In the genomic region with DNA sequence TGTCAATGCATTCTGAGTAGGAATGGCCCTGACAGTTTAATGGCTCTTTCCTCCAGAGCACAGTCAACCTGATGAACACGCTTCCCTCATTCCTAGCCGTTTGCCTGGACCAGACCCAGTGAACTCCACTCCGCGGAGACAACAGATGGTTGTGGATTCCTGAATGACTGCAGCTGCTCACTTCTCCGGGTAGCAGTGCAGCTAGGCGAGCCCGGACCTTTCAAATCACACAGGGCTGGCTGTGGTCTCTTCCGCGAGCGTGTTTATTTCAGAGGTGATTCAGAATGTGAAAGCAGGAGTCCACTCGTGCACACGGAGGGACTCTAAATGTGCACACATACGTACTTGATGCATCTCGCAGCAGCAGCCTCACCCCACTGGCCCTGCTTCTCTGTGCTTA, we compare ENCODE assay signal across 11 mouse cellular contexts. TPM values are rescaled to one million over a fixed set of nuclear protein-coding genes. Genes with fewer than 3 reads are reported as not detected.
DNase-seq lines count a peak whose midpoint lies in the region; ATAC-seq and TF ChIP-seq lines count a peak whose summit lies in the region.
"Had no signal": no experiment of that assay in that cellular context is flagged by ENCODE, and none has a peak within 500 bp of the region (broad histone marks: within the 10 kb centered on the region; RNA-seq: fewer than 3 reads in every experiment).

No protein-coding gene starts in this region.

- H3K4me1 ChIP-seq in kidney, postnatal 0 days (replicated peaks; ENCODE audit: insufficient read depth, low read length), result peaks cover 6% of the 10 kb centered on the region; the same call in 1 of the 2 replicates
- peaks cover 8% of the 10 kb centered on the region; the same call in 1 of the 2 replicates for H3K4me1 ChIP-seq in limb, embryonic 13.5 days
- H3K4me1 ChIP-seq: embryonic facial prominence, embryonic 13.5 days had no signal

- WGBS in kidney, postnatal 0 days, result 26% methylated on average over 14 of the region's 14 CpGs
- WGBS in limb, embryonic 13.5 days, result 36% methylated on average over 14 of the region's 14 CpGs

- ATAC-seq in kidney, postnatal 0 days (replicated peaks; ENCODE audit: low FRiP score, low read depth), result no peak
- peak; percentile 61; the same call in 1 of the 2 replicates for ATAC-seq in limb, embryonic 13.5 days (ENCODE audit: low FRiP score, low read depth)

- H3K4me3 ChIP-seq in kidney, postnatal 0 days (replicated peaks; ENCODE audit: low read depth, low read length), result no peak overlapping the region
- H3K4me3 ChIP-seq in limb, embryonic 13.5 days, result no peak overlapping the region
- H3K4me3 ChIP-seq: embryonic facial prominence, embryonic 13.5 days had no signal

- H3K4me2 ChIP-seq in kidney, postnatal 0 days (ENCODE audit: low read length), result peak overlapping the region; percentile 32; the same call in 1 of the 2 replicates
- peak overlapping the region; percentile 23; the same call in 1 of the 2 replicates for H3K4me2 ChIP-seq in limb, embryonic 13.5 days (replicated peaks)
- H3K4me2 ChIP-seq: embryonic facial prominence, embryonic 13.5 days had no signal

- no peaks in the 10 kb centered on the region for H3K36me3 ChIP-seq in kidney, postnatal 0 days (ENCODE audit: insufficient read depth, low read length)
- H3K36me3 ChIP-seq in limb, embryonic 13.5 days, result no peaks in the 10 kb centered on the region
- H3K36me3 ChIP-seq: embryonic facial prominence, embryonic 13.5 days had no signal

- intact Hi-C loops in left cerebral cortex, postnatal 36 days (cut with DNase I), result no loop called here

- no peak overlapping the region for H3K9ac ChIP-seq in kidney, postnatal 0 days (ENCODE audit: low read depth, low read length)
- no peak overlapping the region for H3K9ac ChIP-seq in limb, embryonic 13.5 days
- H3K9ac ChIP-seq: embryonic facial prominence, embryonic 13.5 days had no signal

- DNase-seq in cerebellum, postnatal 25 days, result peak; percentile 50 to 72
- DNase-seq in cerebellum, adult 11-12 months, result no peak
- peak; percentile 70 for DNase-seq in kidney, postnatal 0 days (ENCODE audit: low spot score)
- DNase-seq in kidney, adult 8-10 months, result no peak
- peak; percentile 48 for DNase-seq in brain, adult 2 months (ENCODE audit: low read depth, low spot score)
- no peak for DNase-seq in left cerebral cortex, postnatal 36 days (ENCODE audit: low spot score in 2 of 2)
- no peak for DNase-seq in layer of hippocampus, postnatal 10 days (ENCODE audit: low spot score in 2 of 2)

- TF ChIP-seq CTCF in kidney, postnatal 0 days (IDR thresholded peaks at IDR 0.05; ENCODE audit: low read depth), result no peak

- no peak overlapping the region for H3K27ac ChIP-seq in kidney, postnatal 0 days
- H3K27ac ChIP-seq in limb, embryonic 13.5 days, result no peak overlapping the region
- H3K27ac ChIP-seq: embryonic facial prominence, embryonic 13.5 days had no signal

- H3K27me3 ChIP-seq in kidney, postnatal 0 days (ENCODE audit: insufficient read depth, low read length), result no peaks in the 10 kb centered on the region
- H3K27me3 ChIP-seq in limb, embryonic 13.5 days, result 0 out of 2 replicates have a peak, but pooled peaks cover 5% of the 10 kb centered on the region
- H3K27me3 ChIP-seq: embryonic facial prominence, embryonic 13.5 days had no signal

- H3K9me3 ChIP-seq in kidney, postnatal 0 days (replicated peaks; ENCODE audit: low read length), result no peaks in the 10 kb centered on the region
- H3K9me3 ChIP-seq in limb, embryonic 13.5 days, result no peaks in the 10 kb centered on the region
- H3K9me3 ChIP-seq: embryonic facial prominence, embryonic 13.5 days had no signal

RNA-seq across cellular contexts. Expression of a gene that starts 32.4 kb away (rescaled TPM):
- polyA plus RNA-seq in kidney, postnatal 0 days (2015; fragmentation: Nextera tagmentation; extraction: Ambion mirVana), result 2.4 TPM in 2 replicates
- polyA plus RNA-seq in limb, embryonic 13.5 days (2015; fragmentation: Nextera tagmentation; extraction: Ambion mirVana), result 0.19 and 0.23 TPM in 2 replicates
- total RNA-seq in left cerebral cortex, postnatal 36 days (2021), result under 1 TPM; 0.62 to 0.75 TPM
- total RNA-seq in layer of hippocampus, postnatal 10 days (2021), result 1 to 10 TPM; 1.0 to 1.3 TPM
- polyA plus RNA-seq: C2C12; thymus, postnatal 0 days had no signal

Comparison
In these comparisons a context has a peak if more than half of its experiments do, and no peak if none do; other contexts are left out.
1. DNase-seq: peak in cerebellum, postnatal 25 days (2 of 2), kidney, postnatal 0 days (single experiment) and brain, adult 2 months (single experiment); none in cerebellum, adult 11-12 months (single experiment), kidney, adult 8-10 months (0 of 2), left cerebral cortex, postnatal 36 days (0 of 2) and layer of hippocampus, postnatal 10 days (0 of 2).